Mouse (Mus musculus) adrenal gland, postnatal 14 days (tissue): ENCODE measurements at regions not wholly inside any gene's neighbourhood (a gene's known extent, or its start where the extent isn't known, plus 50 kb on each side); places are given as distances from the start of the nearest gene placed in this dataset.

ENCODE experiments used
- DNase-seq: peaks from one replicate; pipeline ENCODE4 v3.0.0; 2021; ENCODE audit warnings: mixed read lengths

- no peak for DNase-seq
These were observed 234.2 kb downstream of the Il20rb start for GRCm38 (mm10) chr9:100252409-100252808.
